Mouse (Mus musculus): ENCODE measurements around the gene Gm21679.
"Not testable (repeated sequence)": the region's sequence is repeated elsewhere in the genome, so short reads cannot be mapped to it uniquely, and the experiment has no call there.

Gene Gm21679

DNA sequence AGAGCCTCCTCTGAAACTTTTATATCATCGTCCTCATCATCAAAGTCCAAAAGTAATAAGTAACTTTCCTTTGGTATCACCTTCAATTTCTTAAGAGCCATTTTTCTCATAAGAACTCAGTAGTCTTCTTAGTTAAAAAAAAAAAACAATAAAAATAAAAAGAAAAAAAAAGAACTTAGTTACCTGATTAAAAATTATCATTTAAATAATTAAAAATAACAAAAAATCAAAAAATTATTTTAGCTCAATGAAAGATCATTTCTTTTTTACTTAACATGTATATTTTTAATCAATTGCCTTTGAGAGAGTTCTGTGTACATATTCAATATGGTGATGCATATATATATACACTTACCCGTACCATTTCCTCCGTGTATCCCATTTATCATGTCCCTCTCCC lies at the start of gene Gm21679:
Gm21679 (minus strand) TSS at position 101 of the 400 bp plus-strand sequence.
- DNase-seq (ENCODE audit: low read depth, low spot score) = not testable (repeated sequence)

Data from forelimb bud, embryonic 11.5 days (tissue).